8 mouse cellular contexts compared by ENCODE assay signal in the genomic region with DNA sequence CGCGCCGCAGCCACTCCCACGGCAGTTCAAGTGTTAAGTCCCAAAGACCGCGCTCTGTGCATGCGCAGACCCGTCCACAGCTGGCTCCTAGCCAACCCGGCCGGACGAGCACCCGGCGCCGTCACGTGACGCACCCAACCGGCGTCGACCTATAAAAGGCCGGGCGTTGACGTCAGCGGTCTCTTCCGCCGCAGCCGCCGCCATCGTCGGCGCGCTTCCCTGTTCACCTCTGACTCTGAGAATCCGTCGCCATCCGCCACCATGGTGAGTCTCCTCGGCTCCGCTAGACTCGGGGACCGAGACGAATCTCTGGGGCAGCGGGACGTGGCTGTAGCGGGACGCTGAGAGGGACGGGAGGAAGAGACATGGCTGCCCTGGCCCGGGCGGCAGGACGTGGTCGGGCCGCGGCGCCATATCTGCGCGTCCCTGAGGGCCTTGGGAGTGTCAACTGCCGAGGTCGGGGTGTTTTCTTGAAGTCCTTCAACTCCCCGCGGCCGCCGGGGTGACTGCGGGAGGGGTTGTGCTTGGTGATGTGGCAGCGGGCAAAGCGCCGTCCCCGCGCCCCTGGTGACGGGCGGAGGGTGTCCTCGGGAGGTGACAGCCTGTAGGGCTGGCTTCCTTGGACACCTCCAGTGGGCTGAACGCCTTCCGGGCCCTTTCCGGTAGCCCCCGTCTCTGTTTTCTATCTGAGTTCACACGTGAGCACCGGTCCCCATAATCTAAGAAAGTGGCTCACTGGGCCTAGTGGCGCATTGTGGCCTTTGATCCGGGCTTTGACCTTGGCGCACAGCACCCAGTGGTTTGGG. TPM values are rescaled to one million over a fixed set of nuclear protein-coding genes. Genes with fewer than 3 reads are reported as not detected.
DNase-seq lines count a peak whose midpoint lies in the region; ATAC-seq lines count a peak whose summit lies in the region.

Gene Eef2, plus strand, starts transcription at position 166 of the 806 bp plus-strand sequence.

- peak; percentile 96 for DNase-seq in T-cell, adult 2 months (ENCODE audit: low spot score)
- DNase-seq in cerebellum, postnatal 25 days: peak; percentile 100
- peak; percentile 98 to 99 for DNase-seq in frontal cortex, postnatal 36 days (ENCODE audit: low spot score in 2 of 2)
- peak; percentile 100 for DNase-seq in hindbrain, embryonic 14.5 days (ENCODE audit: low spot score)
- peak; percentile 96 to 97 for DNase-seq in layer of hippocampus, postnatal 36 days
- peak; percentile 98 for DNase-seq in lung, postnatal 25 days (ENCODE audit: low spot score)
- DNase-seq in retina, adult 2 months (ENCODE audit: low read depth, low spot score): peak; percentile 97
- DNase-seq in thymus, postnatal 25 days: peak; percentile 97

- ATAC-seq in hindbrain, embryonic 14.5 days (ENCODE audit: low FRiP score): peak; percentile 80

- H3K9ac ChIP-seq in hindbrain, embryonic 14.5 days: peak within 1 kb of the TSS; percentile 99

- H3K27me3 ChIP-seq in hindbrain, embryonic 14.5 days (ENCODE audit: control insufficient read depth, insufficient read depth, low read length): no peaks in the 10 kb centered on the region

- under 1% methylated on average over 77 of the region's 77 CpGs for WGBS in hindbrain, embryonic 14.5 days

- H3K27ac ChIP-seq in hindbrain, embryonic 14.5 days: peak within 1 kb of the TSS; percentile 97

- peaks cover 44% of the 10 kb centered on the region for H3K36me3 ChIP-seq in hindbrain, embryonic 14.5 days (replicated peaks; ENCODE audit: control insufficient read depth, insufficient read depth)

- H3K4me3 ChIP-seq in hindbrain, embryonic 14.5 days (replicated peaks; ENCODE audit: low read length): peak within 1 kb of the TSS; percentile 100

- peaks cover 42% of the 10 kb centered on the region for H3K4me1 ChIP-seq in hindbrain, embryonic 14.5 days (replicated peaks; ENCODE audit: control insufficient read depth, insufficient read depth, low read length)

- no peaks in the 10 kb centered on the region for H3K9me3 ChIP-seq in hindbrain, embryonic 14.5 days (ENCODE audit: control insufficient read depth, low read length)

- peak within 1 kb of the TSS; percentile 94 for H3K4me2 ChIP-seq in hindbrain, embryonic 14.5 days (replicated peaks)

RNA-seq across cellular contexts. Expression of gene Eef2, which starts in this region (rescaled TPM):
- polyA plus RNA-seq in hindbrain, embryonic 14.5 days (2014; fragmentation: Nextera tagmentation; extraction: Ambion mirVana): 413 and 447 TPM in 2 replicates
- 100 to 1,000 TPM; 868 to 892 TPM for total RNA-seq in layer of hippocampus, postnatal 36 days (2021)

Comparison
In these comparisons a context has a peak if more than half of its experiments do, and no peak if none do; other contexts are left out.
1. Peak in every context shown above with its lines: DNase-seq, ATAC-seq, H3K4me3 ChIP-seq and H3K27ac ChIP-seq.